Mouse (Mus musculus) kidney, embryonic 16.5 days (tissue): ENCODE measurements around the gene Hemgn. TPM values are rescaled to one million over a fixed set of nuclear protein-coding genes. Genes with fewer than 3 reads are reported as not detected.
A peak's percentile ranks its signal among the peaks of the same experiment; 100 is the strongest.

Source experiments
- ATAC-seq: fragments of 200-750 bp; cut with Nextera tagmentation; 2 replicates; pipeline ENCODE4 v1.8.0; 2017; ENCODE audit warnings: moderate TSS enrichment; ENCODE audit not compliant: low FRiP score, low TSS enrichment
- H3K27ac ChIP-seq: fragments of 300-500 bp; sonication (generic); 2 replicates; pipeline ENCODE4 v1.5.1; 2014; ENCODE audit warnings: low read length
- H3K27me3 ChIP-seq: fragments of 300-500 bp; sonication (generic); 2 replicates; pipeline ENCODE4 v1.6.1; 2014; ENCODE audit warnings: low read length, control low read depth, mixed read lengths; ENCODE audit not compliant: insufficient read depth
- H3K36me3 ChIP-seq: fragments of 300-500 bp; sonication (generic); 2 replicates; pipeline ENCODE4 v1.6.1; 2014; ENCODE audit warnings: low read length, control low read depth, mixed read lengths; ENCODE audit not compliant: insufficient read depth
- H3K4me1 ChIP-seq: fragments of 300-500 bp; sonication (generic); 2 replicates; pipeline ENCODE4 v1.6.1; 2014; ENCODE audit warnings: low read length, control low read depth, mixed read lengths; ENCODE audit not compliant: insufficient read depth
- H3K4me2 ChIP-seq: fragments of 300-500 bp; sonication (generic); replicated peaks from 2 replicates; pipeline ENCODE4 v1.6.1; 2014; ENCODE audit warnings: low read depth, low read length
- H3K4me3 ChIP-seq: fragments of 300-500 bp; sonication (generic); 2 replicates; pipeline ENCODE4 v1.5.1; 2014; ENCODE audit warnings: mild to moderate bottlenecking, low read length
- H3K9ac ChIP-seq: fragments of 300-500 bp; sonication (generic); replicated peaks from 2 replicates; pipeline ENCODE4 v1.6.1; 2014; ENCODE audit warnings: low read length
- H3K9me3 ChIP-seq: fragments of 300-500 bp; sonication (generic); 2 replicates; pipeline ENCODE4 v1.6.1; 2016; ENCODE audit warnings: low read length, control low read depth
- WGBS: fragments of 180-500 bp; shearing (Covaris S2); extraction: QIAGEN DNeasy Blood & Tissue Kit; methylation state at CpG from one replicate; pipeline ENCODE4 v1.1.7; 2014; 5-methylcytosine and 5-hydroxymethylcytosine counted together
- polyA plus RNA-seq: library from polyadenylated mRNA; unstranded; fragments of >200 nt; fragmentation: Nextera tagmentation; extraction: Ambion mirVana; gene quantifications from 2 replicates; pipeline ENCODE4 v1.2.1, GENCODE M21; 2015

Hemgn gene
- polyA plus RNA-seq, 1 experiment from 2014 or later: 1.4 TPM

GRCm38 (mm10) chr4:46347141-46347540 is 66.2 kb downstream of the Hemgn start:
- H3K36me3 ChIP-seq: no peaks in the 10 kb centered on the region
- no peak overlapping the region for H3K4me3 ChIP-seq
- no peak overlapping the region for H3K9ac ChIP-seq
- ATAC-seq: no peak
- WGBS: 3% methylated on average over 4 of the region's 4 CpGs
- H3K4me2 ChIP-seq: no peak overlapping the region
- H3K27me3 ChIP-seq: peaks cover 92% of the 10 kb centered on the region
- no peaks in the 10 kb centered on the region for H3K9me3 ChIP-seq
- H3K27ac ChIP-seq: no peak overlapping the region
- peaks cover 21% of the 10 kb centered on the region for H3K4me1 ChIP-seq

GRCm38 (mm10) chr4:46346221-46346620 is 67.1 kb downstream of the Hemgn start:
- H3K9me3 ChIP-seq: no peaks in the 10 kb centered on the region
- no peak overlapping the region for H3K9ac ChIP-seq
- H3K27me3 ChIP-seq: peaks cover 92% of the 10 kb centered on the region
- H3K27ac ChIP-seq: no peak overlapping the region
- WGBS: 23% methylated on average over 6 of the region's 6 CpGs
- H3K4me1 ChIP-seq: peaks cover 21% of the 10 kb centered on the region
- no peak for ATAC-seq
- H3K36me3 ChIP-seq: no peaks in the 10 kb centered on the region
- H3K4me2 ChIP-seq: no peak overlapping the region
- H3K4me3 ChIP-seq: no peak overlapping the region

- 16% methylated on average over 3 of the region's 3 CpGs for WGBS
- H3K4me3 ChIP-seq: no peak overlapping the region
- no peak for ATAC-seq
- H3K36me3 ChIP-seq: no peaks in the 10 kb centered on the region
- peaks cover 21% of the 10 kb centered on the region for H3K4me1 ChIP-seq
- peaks cover 92% of the 10 kb centered on the region for H3K27me3 ChIP-seq
- H3K9ac ChIP-seq: no peak overlapping the region
- no peak overlapping the region for H3K4me2 ChIP-seq
- no peak overlapping the region for H3K27ac ChIP-seq
- no peaks in the 10 kb centered on the region for H3K9me3 ChIP-seq
These were observed 67.6 kb downstream of the Hemgn start for GRCm38 (mm10) chr4:46345773-46346100.

- Histone ChIP-seq H3K27ac (no peak overlapping the region), H3K4me1 (peaks cover 21% of the 10 kb centered on the region), H3K36me3 (no peaks in the 10 kb centered on the region), H3K4me2 (0 out of 2 replicates have a peak overlapping the region, but pooled peaks have one; percentile 49), H3K9ac (no peak overlapping the region), H3K27me3 (peaks cover 92% of the 10 kb centered on the region), H3K9me3 (no peaks in the 10 kb centered on the region), H3K4me3 (peak overlapping the region; percentile 41)
- no peak for ATAC-seq
- WGBS: 2% methylated on average over 67 of the region's 67 CpGs
These were observed 68.1 kb downstream of the Hemgn start for GRCm38 (mm10) chr4:46345056-46345772.

- ATAC-seq: 0 out of 2 replicates have a peak, but pooled peaks have one; percentile 53
- Histone ChIP-seq H3K36me3 (no peaks in the 10 kb centered on the region), H3K4me1 (peaks cover 21% of the 10 kb centered on the region), H3K9ac (no peak overlapping the region), H3K4me2 (peak overlapping the region; percentile 49), H3K27me3 (peaks cover 91% of the 10 kb centered on the region), H3K4me3 (peak overlapping the region; percentile 41), H3K9me3 (no peaks in the 10 kb centered on the region), H3K27ac (no peak overlapping the region)
- 2% methylated on average over 41 of the region's 51 CpGs for WGBS
These were observed 69.0 kb downstream of the Hemgn start for GRCm38 (mm10) chr4:46344288-46344687.

Other genes starting within 250 kb of the Hemgn start
- gene Xpa, start 217.2 kb downstream of the Hemgn start, polyA plus RNA-seq: 20.7 and 21.1 TPM in 2 replicates
- gene Foxe1, start 69.9 kb downstream of the Hemgn start, polyA plus RNA-seq: not detected in 2 replicates
- gene Trmo, start 24.1 kb downstream of the Hemgn start, polyA plus RNA-seq: 11.8 and 12.3 TPM in 2 replicates
- 284 and 308 TPM in 2 replicates for gene Anp32b, start 37.4 kb upstream of the Hemgn start, polyA plus RNA-seq
- gene Nans, start 75.7 kb upstream of the Hemgn start, polyA plus RNA-seq: 75.7 and 78.5 TPM in 2 replicates
- gene Trim14, start 122.6 kb upstream of the Hemgn start, polyA plus RNA-seq: 2.1 and 2.9 TPM in 2 replicates
- 5.9 and 6.4 TPM in 2 replicates for gene Coro2a, start 188.7 kb upstream of the Hemgn start, polyA plus RNA-seq
- gene Tbc1d2, start 236.7 kb upstream of the Hemgn start, polyA plus RNA-seq: 3.4 and 3.7 TPM in 2 replicates